In genomic region chr9:45022800-45023199, GRCm38 (mm10) we compare ENCODE assay signal across 8 mouse cellular contexts. TPM values are rescaled to one million over a fixed set of nuclear protein-coding genes. Genes with fewer than 3 reads are reported as not detected.
A peak's percentile ranks its signal among the peaks of the same experiment; 100 is the strongest.
DNase-seq lines count a peak whose midpoint lies in the region; ATAC-seq and TF ChIP-seq lines count a peak whose summit lies in the region.

No protein-coding gene starts in this region.

- H3K4me1 ChIP-seq in forebrain, embryonic 11.5 days (replicated peaks; ENCODE audit: control insufficient read depth, insufficient read depth, low read length) = no peaks in the 10 kb centered on the region
- H3K4me1 ChIP-seq in forebrain, embryonic 13.5 days = no peaks in the 10 kb centered on the region
- no peaks in the 10 kb centered on the region for H3K4me1 ChIP-seq in thymus, adult 2 months (replicated peaks; ENCODE audit: control insufficient read depth, insufficient read depth, low read length)

- TF ChIP-seq POLR2A in thymus, adult 2 months (IDR thresholded peaks at IDR 0.05; ENCODE audit: control insufficient read depth, extremely low read depth, insufficient read depth, low read length, poor library complexity) = no peak

- WGBS in forebrain, embryonic 11.5 days = 8% methylated on average over 3 of the region's 3 CpGs
- 11% methylated on average over 3 of the region's 3 CpGs for WGBS in forebrain, embryonic 13.5 days
- WGBS in thymus, adult 2 months = 15% methylated on average over 3 of the region's 3 CpGs

- H3K4me2 ChIP-seq in forebrain, embryonic 11.5 days (ENCODE audit: low read depth, low read length, severe bottlenecking) = no peak overlapping the region
- no peak overlapping the region for H3K4me2 ChIP-seq in forebrain, embryonic 13.5 days

- H3K36me3 ChIP-seq in forebrain, embryonic 11.5 days (ENCODE audit: control insufficient read depth, insufficient read depth, low read length) = no peaks in the 10 kb centered on the region
- H3K36me3 ChIP-seq in forebrain, embryonic 13.5 days (ENCODE audit: poor library complexity, severe bottlenecking) = no peaks in the 10 kb centered on the region
- no peaks in the 10 kb centered on the region for H3K36me3 ChIP-seq in thymus, adult 2 months (ENCODE audit: control insufficient read depth, insufficient read depth, low read length)

- no peaks in the 10 kb centered on the region for H3K27me3 ChIP-seq in forebrain, embryonic 11.5 days (ENCODE audit: control insufficient read depth, insufficient read depth, low read length)
- peaks cover 14% of the 10 kb centered on the region for H3K27me3 ChIP-seq in forebrain, embryonic 13.5 days
- H3K27me3 ChIP-seq in thymus, adult 2 months (ENCODE audit: control insufficient read depth, insufficient read depth, low read length) = no peaks in the 10 kb centered on the region

- peak; percentile 65 for DNase-seq in forebrain, embryonic 11.5 days (ENCODE audit: low spot score)
- peak; percentile 81 for DNase-seq in thymus, adult 2 months
- DNase-seq in thymus, adult 18-20 months = no peak
- DNase-seq in cerebellum, postnatal 14 days = peak; percentile 81 to 84
- peak; percentile 51 to 69 for DNase-seq in kidney, adult 8-10 months
- DNase-seq in lung, adult 18-20 months = peak; percentile 20 to 46
- peak; percentile 31 for DNase-seq in skeletal muscle tissue, adult 2 months (ENCODE audit: low read depth, low spot score)

- no peaks in the 10 kb centered on the region for H3K9me3 ChIP-seq in forebrain, embryonic 11.5 days (ENCODE audit: control insufficient read depth, low read length)
- no peaks in the 10 kb centered on the region for H3K9me3 ChIP-seq in forebrain, embryonic 13.5 days (replicated peaks)

- no peak overlapping the region for H3K9ac ChIP-seq in forebrain, embryonic 11.5 days (ENCODE audit: low read length)
- no peak overlapping the region for H3K9ac ChIP-seq in forebrain, embryonic 13.5 days

- no peak overlapping the region for H3K4me3 ChIP-seq in forebrain, embryonic 11.5 days (ENCODE audit: low read depth, low read length)
- H3K4me3 ChIP-seq in forebrain, embryonic 13.5 days = no peak overlapping the region
- H3K4me3 ChIP-seq in thymus, adult 2 months (ENCODE audit: control insufficient read depth, insufficient read depth, low read length) = no peak overlapping the region

- H3K27ac ChIP-seq in forebrain, embryonic 11.5 days (ENCODE audit: low read depth, low read length) = no peak overlapping the region
- no peak overlapping the region for H3K27ac ChIP-seq in forebrain, embryonic 13.5 days
- no peak overlapping the region for H3K27ac ChIP-seq in thymus, adult 2 months (ENCODE audit: control insufficient read depth, insufficient read depth, low read length)

- ATAC-seq in forebrain, embryonic 11.5 days (replicated peaks; ENCODE audit: low FRiP score) = no peak
- no peak for ATAC-seq in forebrain, embryonic 13.5 days

- TF ChIP-seq CTCF in thymus, adult 2 months (IDR thresholded peaks at IDR 0.05; ENCODE audit: borderline replicate concordance, control insufficient read depth, extremely low read depth, insufficient read depth, low read length, poor library complexity) = no peak

RNA-seq across cellular contexts. Expression of gene Cd3e, which starts 13.4 kb away (rescaled TPM):
- not detected in 2 replicates for polyA plus RNA-seq in forebrain, embryonic 11.5 days (2014; fragmentation: Nextera tagmentation; extraction: Ambion mirVana)
- not detected in 2 replicates for polyA plus RNA-seq in forebrain, embryonic 13.5 days (2015; fragmentation: Nextera tagmentation; extraction: Ambion mirVana)
- polyA plus RNA-seq in thymus, adult 2 months (2012; rRNA removed) = 343 and 451 TPM in 2 replicates

RNA-seq across cellular contexts. Expression of gene Mpzl2, which starts 16.8 kb away (rescaled TPM):
- 1.8 and 2.5 TPM in 2 replicates for polyA plus RNA-seq in forebrain, embryonic 11.5 days (2014; fragmentation: Nextera tagmentation; extraction: Ambion mirVana)
- polyA plus RNA-seq in forebrain, embryonic 13.5 days (2015; fragmentation: Nextera tagmentation; extraction: Ambion mirVana) = 0.11 TPM in 1 of 2 replicates, not detected in the other
- 10.1 and 11.6 TPM in 2 replicates for polyA plus RNA-seq in thymus, adult 2 months (2012; rRNA removed)

RNA-seq across cellular contexts. Expression of gene Mpzl3, which starts 32.2 kb away (rescaled TPM):
- 2.2 and 2.7 TPM in 2 replicates for polyA plus RNA-seq in forebrain, embryonic 11.5 days (2014; fragmentation: Nextera tagmentation; extraction: Ambion mirVana)
- polyA plus RNA-seq in forebrain, embryonic 13.5 days (2015; fragmentation: Nextera tagmentation; extraction: Ambion mirVana) = 1.3 and 1.9 TPM in 2 replicates
- 5.3 and 7.3 TPM in 2 replicates for polyA plus RNA-seq in thymus, adult 2 months (2012; rRNA removed)

RNA-seq across cellular contexts. Expression of gene Cd3d, which starts 41.2 kb away (rescaled TPM):
- not detected in 2 replicates for polyA plus RNA-seq in forebrain, embryonic 11.5 days (2014; fragmentation: Nextera tagmentation; extraction: Ambion mirVana)
- not detected in 2 replicates for polyA plus RNA-seq in forebrain, embryonic 13.5 days (2015; fragmentation: Nextera tagmentation; extraction: Ambion mirVana)
- 214 and 262 TPM in 2 replicates for polyA plus RNA-seq in thymus, adult 2 months (2012; rRNA removed)

RNA-seq across cellular contexts. Expression of gene Cd3g, which starts 42.6 kb away (rescaled TPM):
- polyA plus RNA-seq in forebrain, embryonic 11.5 days (2014; fragmentation: Nextera tagmentation; extraction: Ambion mirVana) = not detected in 2 replicates
- polyA plus RNA-seq in forebrain, embryonic 13.5 days (2015; fragmentation: Nextera tagmentation; extraction: Ambion mirVana) = not detected in 2 replicates
- polyA plus RNA-seq in thymus, adult 2 months (2012; rRNA removed) = 183 and 216 TPM in 2 replicates

Comparison
In these comparisons a context has a peak if more than half of its experiments do, and no peak if none do; other contexts are left out.
1. DNase-seq: peak in forebrain, embryonic 11.5 days (single experiment), thymus, adult 2 months (single experiment), cerebellum, postnatal 14 days (2 of 2), kidney, adult 8-10 months (2 of 2), lung, adult 18-20 months (2 of 2) and skeletal muscle tissue, adult 2 months (single experiment); none in thymus, adult 18-20 months (0 of 2).
2. RNA of gene Cd3e, which starts 13.4 kb away (polyA plus RNA-seq): 343 to 451 TPM in thymus, adult 2 months; not detected in forebrain, embryonic 11.5 days and not detected in forebrain, embryonic 13.5 days; every median in the first group is over 100 times any median in the second.